21 mouse cellular contexts compared by ENCODE assay signal in the genomic region with DNA sequence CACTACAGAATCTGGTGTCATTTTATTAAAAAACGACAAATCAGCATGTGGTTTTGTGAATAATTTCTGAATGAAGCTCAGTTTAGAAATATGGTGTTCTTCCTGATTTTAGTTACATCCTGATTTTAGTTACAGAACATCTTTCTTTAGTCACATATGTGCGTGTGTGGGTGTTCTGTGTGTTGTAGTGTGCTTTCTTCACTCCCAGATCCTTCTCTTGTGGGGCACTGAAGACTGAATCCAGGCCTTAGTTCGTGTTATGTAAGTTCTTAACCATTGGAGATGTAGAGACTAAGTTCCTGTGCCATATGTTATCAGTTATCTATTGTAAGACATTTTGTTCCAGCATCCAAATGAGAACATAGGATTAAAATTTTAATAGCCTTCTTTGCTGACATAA.
DNase-seq lines count a peak whose midpoint lies in the region; ATAC-seq and TF ChIP-seq lines count a peak whose summit lies in the region.
"Had no signal": no experiment of that assay in that cellular context is flagged by ENCODE, and none has a peak within 500 bp of the region (broad histone marks: within the 10 kb centered on the region; RNA-seq: fewer than 3 reads in every experiment).

No protein-coding gene starts in this region.

- H3K4me1 ChIP-seq in kidney, postnatal 0 days (replicated peaks; ENCODE audit: insufficient read depth, low read length), result 0 out of 2 replicates have a peak, but pooled peaks cover 3% of the 10 kb centered on the region
- peaks cover 2% of the 10 kb centered on the region; the same call in 1 of the 2 replicates for H3K4me1 ChIP-seq in kidney, embryonic 16.5 days (ENCODE audit: insufficient read depth, low read length)
- H3K4me1 ChIP-seq in forebrain, embryonic 14.5 days (ENCODE audit: control insufficient read depth, insufficient read depth, low read length), result peaks cover 4% of the 10 kb centered on the region; the same call in 1 of the 2 replicates
- H3K4me1 ChIP-seq: embryonic facial prominence, embryonic 13.5 days; embryonic facial prominence, embryonic 15.5 days had no signal

- no peak for ATAC-seq in kidney, postnatal 0 days (replicated peaks; ENCODE audit: low FRiP score, low read depth)
- ATAC-seq in kidney, embryonic 16.5 days (ENCODE audit: low FRiP score, low TSS enrichment), result no peak
- ATAC-seq in forebrain, embryonic 14.5 days, result no peak
- ATAC-seq: forebrain, embryonic 13.5 days; forebrain, embryonic 16.5 days had no signal

- TF ChIP-seq CTCF in kidney, postnatal 0 days (IDR thresholded peaks at IDR 0.05; ENCODE audit: low read depth), result no peak

- WGBS in kidney, postnatal 0 days, result 89% methylated on average over 3 of the region's 3 CpGs
- 90% methylated on average over 3 of the region's 3 CpGs for WGBS in kidney, embryonic 16.5 days
- WGBS in forebrain, embryonic 14.5 days, result 88% methylated on average over 3 of the region's 3 CpGs

- H3K4me3 ChIP-seq in kidney, postnatal 0 days (replicated peaks; ENCODE audit: low read depth, low read length), result no peak overlapping the region
- no peak overlapping the region for H3K4me3 ChIP-seq in kidney, embryonic 16.5 days (ENCODE audit: low read length)
- no peak overlapping the region for H3K4me3 ChIP-seq in forebrain, embryonic 14.5 days (ENCODE audit: low read depth, low read length)
- H3K4me3 ChIP-seq: embryonic facial prominence, embryonic 13.5 days; embryonic facial prominence, embryonic 15.5 days; erythroblast, embryonic 14.5 days; forebrain, embryonic 13.5 days had no signal

- H3K9ac ChIP-seq in kidney, postnatal 0 days (ENCODE audit: low read depth, low read length), result no peak overlapping the region
- H3K9ac ChIP-seq in kidney, embryonic 16.5 days (replicated peaks; ENCODE audit: low read length), result no peak overlapping the region
- H3K9ac ChIP-seq in forebrain, embryonic 14.5 days (ENCODE audit: low read length), result no peak overlapping the region
- H3K9ac ChIP-seq: embryonic facial prominence, embryonic 13.5 days; embryonic facial prominence, embryonic 15.5 days; forebrain, embryonic 13.5 days had no signal

- H3K4me2 ChIP-seq in kidney, postnatal 0 days (ENCODE audit: low read length), result no peak overlapping the region
- H3K4me2 ChIP-seq in kidney, embryonic 16.5 days (replicated peaks; ENCODE audit: low read depth, low read length), result no peak overlapping the region
- H3K4me2 ChIP-seq in forebrain, embryonic 14.5 days (ENCODE audit: low read length), result no peak overlapping the region
- H3K4me2 ChIP-seq: embryonic facial prominence, embryonic 13.5 days; embryonic facial prominence, embryonic 15.5 days; forebrain, embryonic 13.5 days had no signal

- H3K36me3 ChIP-seq in kidney, postnatal 0 days (ENCODE audit: insufficient read depth, low read length), result no peaks in the 10 kb centered on the region
- H3K36me3 ChIP-seq in kidney, embryonic 16.5 days (ENCODE audit: insufficient read depth, low read length), result no peaks in the 10 kb centered on the region
- no peaks in the 10 kb centered on the region for H3K36me3 ChIP-seq in forebrain, embryonic 14.5 days (ENCODE audit: control insufficient read depth, insufficient read depth, low read length)
- H3K36me3 ChIP-seq: embryonic facial prominence, embryonic 13.5 days; embryonic facial prominence, embryonic 15.5 days had no signal

- no peak overlapping the region for H3K27ac ChIP-seq in kidney, postnatal 0 days
- H3K27ac ChIP-seq in kidney, embryonic 16.5 days (ENCODE audit: low read length), result no peak overlapping the region
- H3K27ac ChIP-seq in forebrain, embryonic 14.5 days (ENCODE audit: low read depth, low read length), result no peak overlapping the region
- H3K27ac ChIP-seq: embryonic facial prominence, embryonic 13.5 days; embryonic facial prominence, embryonic 15.5 days; forebrain, embryonic 13.5 days had no signal

- no peaks in the 10 kb centered on the region for H3K27me3 ChIP-seq in kidney, postnatal 0 days (ENCODE audit: insufficient read depth, low read length)
- no peaks in the 10 kb centered on the region for H3K27me3 ChIP-seq in kidney, embryonic 16.5 days (ENCODE audit: insufficient read depth, low read length)
- H3K27me3 ChIP-seq in forebrain, embryonic 14.5 days (replicated peaks; ENCODE audit: control insufficient read depth, insufficient read depth, low read length), result no peaks in the 10 kb centered on the region
- H3K27me3 ChIP-seq: embryonic facial prominence, embryonic 13.5 days; embryonic facial prominence, embryonic 15.5 days; forebrain, embryonic 13.5 days had no signal

- DNase-seq in kidney, postnatal 0 days (ENCODE audit: low spot score), result peak; percentile 24
- DNase-seq in brain, adult 2 months (ENCODE audit: low read depth, low spot score), result peak; percentile 53
- DNase-seq in fat pad, adult 2 months (ENCODE audit: extremely low read depth, low read depth, low spot score), result peak; percentile 37
- DNase-seq in telencephalon, adult 2 months (ENCODE audit: low read depth, low spot score), result peak; percentile 46
- DNase-seq in forebrain, embryonic 14.5 days (ENCODE audit: low spot score), result no peak
- DNase-seq in gastrocnemius, adult 8-10 months (ENCODE audit: low spot score in 2 of 2), result no peak
- DNase-seq: adrenal gland, adult 2 months; adrenal gland, postnatal 10 days; adrenal gland, postnatal 25 days; cerebellum, adult 11-12 months; cerebellum, adult 2 months; cerebellum, adult 9-10 months; cerebellum, postnatal 14 days; cerebellum, postnatal 36 days; embryo, embryonic 11 days had no signal

- no peaks in the 10 kb centered on the region for H3K9me3 ChIP-seq in kidney, postnatal 0 days (replicated peaks; ENCODE audit: low read length)
- no peaks in the 10 kb centered on the region for H3K9me3 ChIP-seq in kidney, embryonic 16.5 days (ENCODE audit: low read length)
- no peaks in the 10 kb centered on the region for H3K9me3 ChIP-seq in forebrain, embryonic 14.5 days (replicated peaks; ENCODE audit: control insufficient read depth, low read length)
- H3K9me3 ChIP-seq: embryonic facial prominence, embryonic 13.5 days; embryonic facial prominence, embryonic 15.5 days; forebrain, embryonic 13.5 days had no signal

Comparison
In these comparisons a context has a peak if more than half of its experiments do, and no peak if none do; other contexts are left out.
1. DNase-seq: peak in kidney, postnatal 0 days (single experiment), brain, adult 2 months (single experiment), fat pad, adult 2 months (single experiment) and telencephalon, adult 2 months (single experiment); none in forebrain, embryonic 14.5 days (single experiment) and gastrocnemius, adult 8-10 months (0 of 2).